Mouse (Mus musculus) R1 (cell line): Measurements from ENCODE around the gene Xpnpep3.

Experiments used
- DNase-seq: peaks from one replicate; pipeline ENCODE4 v3.0.0-alpha.2; 2018; ENCODE audit warnings: low read depth, low spot score

Gene Xpnpep3

DNA sequence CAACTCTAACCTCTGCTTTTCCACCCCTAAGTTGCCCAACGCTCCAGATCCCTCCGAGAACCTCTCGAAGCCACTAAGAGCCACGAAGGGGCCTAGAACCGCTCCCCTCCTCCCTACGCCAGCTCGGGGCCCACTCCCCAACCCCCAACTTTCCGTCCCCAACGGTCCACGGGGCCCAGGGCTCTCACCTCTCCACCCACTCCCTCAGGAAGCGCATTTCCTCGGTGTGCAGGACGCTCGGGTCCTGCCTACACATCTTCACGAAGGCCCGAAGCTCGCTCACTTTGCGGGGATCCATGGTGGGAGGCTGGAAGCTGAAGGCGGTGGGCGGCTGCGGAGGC, 671 bp upstream of the Xpnpep3 start:
- DNase-seq, result no peak

DNA sequence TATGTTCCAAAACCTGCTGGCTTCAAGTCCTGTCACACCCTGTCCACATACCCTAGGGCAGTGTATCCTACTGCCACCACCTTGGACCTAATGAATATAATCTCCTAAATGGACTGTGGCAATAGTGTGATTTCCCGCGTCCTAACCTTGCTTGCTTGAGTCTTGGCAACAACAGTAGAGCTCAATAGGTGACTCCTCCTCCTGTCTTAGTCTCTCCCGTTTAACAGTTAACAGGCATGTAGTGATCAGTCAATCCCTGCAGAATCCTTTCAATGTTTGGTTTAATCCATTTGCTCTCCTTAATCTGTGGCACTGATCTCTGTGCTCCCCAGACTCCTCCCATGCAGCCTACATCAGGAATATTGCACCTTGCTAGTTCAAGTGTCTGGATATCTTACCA, 5.1 kb downstream of the Xpnpep3 start:
- no peak for DNase-seq

DNA sequence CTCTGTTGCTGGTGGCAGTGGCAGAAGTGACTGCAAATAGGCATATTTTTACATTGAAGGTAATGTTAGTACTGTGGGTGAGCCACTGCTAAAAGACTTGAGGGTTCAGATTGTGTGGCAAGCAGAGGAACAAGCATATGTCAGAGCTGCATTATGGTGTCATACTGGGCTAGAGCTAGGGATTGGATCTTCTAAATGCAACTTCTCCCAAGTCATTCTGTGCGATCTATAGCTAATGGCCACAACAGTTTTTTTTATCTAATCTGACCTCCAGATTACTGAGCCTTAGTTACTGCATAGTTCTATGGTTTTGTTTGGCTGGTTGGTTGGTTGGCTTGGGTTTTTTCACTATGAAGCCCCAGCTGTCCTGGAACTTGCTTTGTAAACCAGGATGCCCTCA, 8.3 kb downstream of the Xpnpep3 start, which contains the start of gene Dnajb7:
Gene Dnajb7 (minus strand): TSS at position 101 of the 400 bp plus-strand sequence.
- no peak for DNase-seq

DNA sequence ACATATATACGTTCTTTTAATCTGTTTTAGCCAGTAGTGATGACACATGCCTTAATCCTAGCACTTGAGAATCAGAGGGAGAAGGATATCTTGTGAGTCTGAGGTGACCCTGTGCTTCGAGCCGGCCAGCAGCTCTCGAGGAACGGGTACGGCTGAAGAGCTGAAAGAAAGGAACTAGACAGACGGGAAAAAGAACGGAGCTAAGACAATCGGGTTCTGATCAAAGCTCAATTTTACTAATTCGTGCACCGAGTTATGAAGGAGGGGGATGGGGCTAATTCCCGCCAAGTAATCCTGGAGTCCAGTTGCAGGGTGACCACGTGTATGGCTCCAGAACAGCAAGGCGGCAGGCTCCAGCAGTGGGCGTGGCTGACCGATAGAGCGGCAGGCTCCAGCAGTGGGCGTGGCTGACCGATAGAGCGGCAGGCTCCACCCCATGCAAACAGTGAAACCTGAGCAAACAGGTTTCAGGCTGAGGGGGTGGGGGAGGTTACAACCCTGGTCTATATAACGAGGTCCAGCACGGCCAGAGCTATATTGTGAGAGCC, 16.9 kb downstream of the Xpnpep3 start:
- DNase-seq, result peak; percentile 87

DNA sequence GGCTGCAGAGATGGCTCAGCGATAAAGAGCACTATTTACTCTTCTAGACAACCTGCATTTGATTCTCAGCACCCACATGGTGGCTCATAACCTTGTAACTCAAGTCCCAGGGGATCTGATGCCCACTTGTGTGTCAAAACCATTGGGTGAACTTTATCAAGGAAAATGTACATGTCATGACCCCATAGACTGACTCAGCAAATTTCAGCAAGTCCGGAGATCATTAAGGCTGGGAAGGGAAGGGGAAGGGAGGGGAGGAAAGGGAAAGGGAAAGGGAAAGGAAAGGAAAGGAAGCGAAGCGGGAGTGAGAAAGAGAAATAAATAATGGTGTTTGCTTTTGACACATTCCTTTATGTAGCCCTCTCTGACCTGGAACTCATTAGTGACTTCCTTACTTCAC, 18.1 kb downstream of the Xpnpep3 start:
- peak; percentile 54 for DNase-seq

DNA sequence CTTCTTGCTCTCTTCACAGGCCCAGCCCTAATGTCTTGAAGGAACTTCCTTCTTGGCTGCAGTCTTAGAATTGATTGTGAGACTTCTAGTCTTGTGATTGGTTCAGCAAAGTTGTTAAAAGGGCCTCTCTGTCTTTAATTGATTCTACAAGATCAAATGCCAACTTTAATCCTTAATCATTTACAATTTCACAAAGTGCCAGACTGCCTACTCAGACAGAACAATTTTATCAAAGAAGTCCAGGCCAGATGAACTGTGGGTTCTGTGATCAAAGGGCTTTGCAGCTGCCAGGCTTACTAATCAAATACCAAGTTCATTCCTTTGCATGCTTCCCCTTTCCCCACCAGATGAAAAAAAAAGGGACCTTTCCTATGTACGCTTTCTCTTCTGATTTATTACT, 21.5 kb downstream of the Xpnpep3 start:
- DNase-seq, result no peak

DNA sequence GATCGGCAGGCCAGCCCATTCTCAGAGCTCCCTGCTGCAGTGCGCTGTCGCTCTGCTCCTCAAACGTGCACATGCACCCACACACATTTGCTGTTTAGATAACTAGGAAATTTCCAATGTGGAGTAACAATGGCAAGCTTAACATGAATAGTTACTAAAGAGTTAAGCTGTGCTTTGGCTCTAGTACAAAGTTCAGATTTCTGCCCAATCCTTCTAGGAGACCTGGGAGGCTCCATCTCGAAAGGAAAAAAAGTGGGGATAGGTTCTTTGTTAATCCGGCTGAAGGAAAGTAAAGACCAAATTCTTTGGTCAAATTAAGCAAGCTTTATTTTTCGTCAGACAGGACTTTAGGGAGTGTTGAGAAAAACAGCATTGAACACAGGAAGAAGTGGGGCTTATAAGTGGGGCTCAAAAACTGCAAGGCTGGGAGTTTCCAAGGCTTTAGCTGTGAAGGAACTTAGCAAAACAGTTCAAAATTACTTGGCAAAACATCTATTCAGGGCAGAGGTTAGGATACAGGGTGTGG, 22.3 kb downstream of the Xpnpep3 start:
- no peak for DNase-seq

DNA sequence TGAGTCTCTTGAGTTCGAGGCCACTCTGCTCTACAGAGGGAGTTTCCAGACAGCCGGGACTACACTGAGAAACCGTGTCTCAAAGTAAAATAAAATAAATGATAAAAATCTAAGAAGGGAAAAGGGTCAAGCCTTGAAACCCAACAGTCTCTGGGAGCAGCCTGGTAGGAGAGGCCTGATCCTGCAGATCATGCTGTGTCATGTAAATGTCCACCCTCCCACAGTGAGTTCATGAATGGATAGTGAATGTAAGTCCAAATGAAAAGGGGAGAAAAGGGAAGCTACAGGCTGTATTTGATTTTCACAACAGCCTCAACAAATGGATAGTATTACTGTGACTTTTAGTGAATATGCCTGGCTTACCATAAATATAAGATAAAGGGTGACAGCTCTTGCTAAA, 25.4 kb downstream of the Xpnpep3 start:
- peak; percentile 55 for DNase-seq

DNA sequence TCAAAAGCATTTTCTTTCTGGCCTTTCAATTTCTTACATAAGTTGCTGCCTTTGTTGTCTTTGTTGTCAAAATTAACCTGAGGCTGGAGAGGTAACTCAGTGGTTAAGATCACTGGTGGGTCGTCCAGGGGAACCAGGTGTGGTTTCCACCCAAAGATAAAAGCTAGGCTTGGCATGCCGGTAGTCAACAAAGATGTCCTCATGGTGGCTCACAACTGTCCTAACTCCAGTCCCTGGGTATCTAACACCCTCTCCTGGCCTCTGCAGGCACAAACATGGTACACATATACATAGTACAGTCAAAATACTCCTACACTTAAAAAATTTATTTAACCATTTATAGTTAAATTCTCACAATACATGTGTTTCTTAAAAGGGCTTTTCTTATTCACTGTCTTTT, 28.0 kb downstream of the Xpnpep3 start:
- DNase-seq, result no peak

DNA sequence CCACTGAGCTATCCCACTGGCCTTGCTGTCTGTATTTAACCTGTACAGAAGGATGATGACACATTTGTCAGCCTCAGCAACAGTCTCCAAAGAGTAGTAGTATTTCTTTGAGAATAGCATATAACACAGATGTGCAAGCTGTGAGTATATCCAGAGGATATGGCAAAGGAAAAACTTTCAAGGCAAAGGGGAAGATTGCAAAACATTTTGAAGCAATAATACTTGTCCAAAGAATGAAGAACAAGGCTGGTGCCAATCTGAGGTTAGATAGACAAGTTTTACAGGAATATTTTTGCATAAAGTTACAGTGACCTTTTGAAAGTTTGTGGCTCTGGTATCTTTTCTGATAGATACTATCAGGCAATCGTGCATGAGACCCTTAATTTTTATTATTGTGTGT, 31.3 kb downstream of the Xpnpep3 start:
- DNase-seq, result no peak

DNA sequence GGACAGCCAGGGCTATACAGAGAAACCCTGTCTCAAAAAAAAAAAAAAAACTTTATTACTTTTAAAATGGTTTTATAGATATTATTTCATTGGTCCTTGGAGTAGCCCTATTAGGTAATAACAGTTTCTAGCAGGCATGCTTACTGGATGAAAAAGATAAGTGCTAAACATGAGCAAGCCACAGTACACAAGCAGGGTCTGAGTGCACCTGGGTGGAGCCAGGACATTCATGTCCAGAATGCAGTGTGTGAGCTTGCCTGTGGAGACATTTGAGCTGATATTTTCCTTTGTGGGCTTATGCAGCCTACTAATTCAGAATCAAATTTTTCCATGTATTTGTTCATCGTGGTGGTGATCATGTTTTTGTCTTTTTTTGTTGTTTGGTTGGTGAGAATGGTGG, 38.4 kb downstream of the Xpnpep3 start:
- DNase-seq, result no peak

DNA sequence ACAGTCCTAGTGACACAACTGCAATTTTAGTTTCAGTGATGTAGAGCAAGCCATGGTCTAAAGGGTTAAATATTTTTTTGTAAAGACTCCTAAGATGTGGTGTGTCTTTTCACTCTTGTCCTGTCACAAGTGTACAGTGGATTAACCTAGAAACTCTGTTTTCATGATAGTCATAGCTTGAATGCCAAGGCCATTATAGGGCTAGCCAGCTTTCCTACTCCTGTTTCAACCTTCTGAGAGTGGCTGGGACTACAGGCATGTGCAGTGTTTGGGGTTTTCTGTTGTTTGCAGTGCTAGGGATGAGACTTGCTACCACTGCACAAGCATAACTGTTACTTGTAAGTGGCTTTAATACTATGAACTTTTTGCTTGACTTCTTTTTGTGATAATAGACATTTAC, 39.3 kb downstream of the Xpnpep3 start:
- DNase-seq, result no peak

DNA sequence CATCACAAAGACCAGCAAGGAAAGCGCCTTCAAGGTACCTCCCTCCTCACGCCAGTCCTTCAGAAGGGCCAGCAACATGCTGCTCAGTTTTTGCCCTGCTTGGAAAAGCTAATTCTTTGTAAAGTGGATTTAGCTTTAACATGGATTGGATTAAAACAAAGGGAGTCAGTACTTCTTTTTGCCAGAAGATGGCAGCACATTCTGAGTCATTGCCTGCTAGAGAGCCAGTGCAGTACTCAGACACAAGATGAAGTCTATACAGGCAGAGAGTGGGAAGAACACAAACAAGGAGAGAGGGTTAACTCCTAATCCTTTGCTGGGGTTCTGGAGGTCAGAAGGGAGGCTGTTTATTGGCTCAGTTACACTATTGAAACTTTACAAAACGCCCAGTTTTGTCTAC, 48.5 kb downstream of the Xpnpep3 start:
- peak; percentile 64 for DNase-seq

DNA sequence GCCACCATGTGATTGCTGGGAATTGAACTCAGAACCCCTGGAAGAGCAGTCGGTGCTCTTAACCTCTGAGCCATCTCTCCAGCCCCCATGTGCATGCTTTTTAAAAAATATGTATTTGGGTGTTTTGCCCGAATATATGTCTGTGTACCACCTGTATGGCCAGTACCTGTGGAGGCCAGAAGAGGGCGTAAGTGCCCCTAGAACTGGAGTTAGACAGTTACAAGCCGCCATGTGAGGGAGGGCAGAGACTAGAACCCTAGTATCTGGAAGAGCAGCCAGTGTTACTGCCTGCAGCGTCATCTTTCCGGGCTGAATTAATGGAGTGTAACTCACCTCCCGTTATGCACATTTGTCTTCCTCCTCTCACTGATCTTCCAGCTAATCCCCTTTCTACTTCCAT, 61.6 kb downstream of the Xpnpep3 start:
- peak; percentile 77 for DNase-seq

DNA sequence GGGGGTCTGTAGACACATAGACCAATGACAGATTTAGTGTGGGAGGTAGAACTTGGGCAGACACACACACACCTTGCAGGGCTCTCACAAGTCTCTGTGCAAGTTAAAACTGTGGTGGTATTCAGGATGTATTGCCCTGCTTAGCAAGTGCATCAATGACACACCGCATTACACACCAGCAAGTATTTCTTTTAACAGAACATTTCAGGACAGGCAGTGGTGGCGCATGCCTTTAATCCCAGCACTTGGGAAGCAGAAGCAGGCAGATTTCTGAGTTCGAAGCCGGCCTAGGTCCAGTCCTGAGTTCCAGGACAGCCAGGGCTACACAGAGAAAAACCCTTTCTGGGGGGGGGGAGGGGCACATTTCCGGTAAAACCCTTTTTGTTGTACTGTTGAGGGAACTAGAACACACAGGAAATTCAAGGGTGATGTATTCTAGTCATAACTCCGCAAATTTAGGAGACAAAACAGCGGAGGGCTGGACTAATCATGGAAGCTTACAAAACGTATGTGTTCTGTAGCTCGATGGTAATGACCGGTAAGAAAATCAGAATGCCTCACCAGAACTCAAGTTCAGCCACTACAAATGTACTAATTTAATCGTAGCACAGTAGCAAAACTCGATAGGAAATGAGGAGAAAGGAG, 65.2 kb downstream of the Xpnpep3 start:
- no peak for DNase-seq

DNA sequence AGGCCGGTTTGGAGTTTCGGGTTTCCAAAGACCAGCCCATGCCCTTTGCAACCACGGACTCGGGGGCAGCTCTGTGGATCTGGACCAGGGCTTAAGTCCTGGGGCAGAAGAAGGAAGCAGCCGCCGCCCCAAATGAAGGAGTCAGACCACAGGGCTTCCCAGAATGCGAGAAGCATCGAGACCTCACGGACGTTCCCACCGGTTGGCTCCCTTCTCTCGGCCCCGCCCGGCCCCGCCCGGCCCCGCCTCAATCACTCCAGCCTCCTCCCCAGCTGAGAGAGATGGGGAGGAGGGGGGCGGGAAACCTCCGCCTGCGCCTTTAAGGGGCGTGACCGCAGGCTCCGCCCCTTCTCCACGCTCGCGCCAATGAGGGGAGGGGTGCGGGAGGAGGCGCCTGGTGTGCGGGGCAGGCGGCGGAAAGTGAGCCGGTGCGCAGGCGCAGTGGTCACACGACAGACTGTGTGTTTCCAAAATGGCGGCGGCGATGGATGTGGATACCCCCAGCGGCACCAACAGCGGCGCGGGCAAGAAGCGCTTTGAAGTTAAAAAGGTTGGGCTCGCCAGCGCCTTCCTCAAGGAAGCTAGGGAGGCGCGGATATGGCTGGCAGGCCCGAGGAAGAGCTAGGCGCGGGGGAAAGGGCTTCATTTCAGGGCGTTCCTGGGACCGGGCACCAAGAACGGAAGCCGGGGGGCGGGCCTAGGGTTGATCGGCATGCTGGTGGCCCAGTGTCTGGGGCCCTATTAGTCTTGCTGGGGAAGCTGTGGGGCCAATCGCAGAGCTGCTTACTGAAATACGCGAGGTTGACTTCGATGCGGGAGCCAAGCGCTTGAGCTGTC, 66.2 kb downstream of the Xpnpep3 start, which contains the start of gene Rbx1:
Gene Rbx1 (plus strand): TSS at position 396 of the 837 bp plus-strand sequence.
- peak; percentile 98 for DNase-seq

DNA sequence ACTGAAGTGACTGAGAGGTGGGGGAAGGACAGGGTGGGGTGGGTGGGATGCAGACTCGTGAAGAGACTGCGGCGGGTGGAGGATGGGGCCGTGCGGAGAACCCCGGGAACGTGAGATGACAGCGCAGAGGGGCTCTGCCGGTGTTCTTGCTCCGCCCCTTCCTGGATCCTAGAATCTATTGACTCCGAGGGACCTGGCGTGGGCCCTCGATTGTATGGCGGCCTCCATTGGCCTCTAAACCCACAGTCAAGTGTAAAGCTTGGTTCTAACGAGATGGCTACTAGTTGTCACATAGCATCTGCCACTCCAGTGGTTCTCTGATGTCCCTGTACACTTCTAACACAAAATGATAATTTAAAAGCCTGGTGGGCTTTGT, 66.8 kb downstream of the Xpnpep3 start:
- DNase-seq, result no peak

DNA sequence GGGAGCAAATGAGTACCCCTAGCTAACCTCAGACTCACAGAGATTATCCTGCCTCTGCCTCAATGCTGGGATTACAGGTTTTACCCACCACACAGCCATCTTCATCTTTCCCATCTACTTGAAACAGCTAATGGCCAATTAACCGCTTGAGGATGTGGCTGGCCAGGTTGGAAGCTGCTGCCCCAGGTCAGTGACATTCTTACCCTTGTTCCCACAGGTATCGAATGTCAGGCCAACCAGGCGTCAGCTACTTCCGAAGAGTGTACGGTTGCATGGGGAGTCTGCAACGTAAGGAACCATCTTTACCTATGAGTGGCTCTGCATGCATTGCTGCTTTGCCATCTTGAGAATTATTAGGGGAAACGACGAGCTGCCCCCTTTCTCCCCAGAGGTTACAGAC, 70.8 kb downstream of the Xpnpep3 start:
- DNase-seq, result peak; percentile 65

DNA sequence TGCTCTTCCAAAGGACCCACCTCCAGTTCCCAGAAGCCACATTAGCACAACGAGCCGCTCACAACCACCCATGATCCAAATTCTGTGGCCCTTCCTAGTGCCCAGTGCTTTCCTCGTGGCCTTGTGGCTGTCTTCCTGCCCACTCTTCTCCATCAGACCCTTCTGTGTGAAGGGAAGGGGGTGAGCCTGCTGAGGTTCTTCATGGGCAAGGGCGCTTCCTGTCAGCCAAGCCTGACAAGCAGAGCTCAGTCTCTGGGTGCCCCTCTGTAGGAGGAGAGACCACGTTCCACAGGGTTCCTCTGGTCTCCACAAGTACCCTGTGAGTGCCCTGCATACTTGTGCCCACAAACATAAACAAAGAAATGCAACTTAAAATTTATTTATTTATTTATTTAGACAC, 72.3 kb downstream of the Xpnpep3 start:
- DNase-seq, result no peak

DNA sequence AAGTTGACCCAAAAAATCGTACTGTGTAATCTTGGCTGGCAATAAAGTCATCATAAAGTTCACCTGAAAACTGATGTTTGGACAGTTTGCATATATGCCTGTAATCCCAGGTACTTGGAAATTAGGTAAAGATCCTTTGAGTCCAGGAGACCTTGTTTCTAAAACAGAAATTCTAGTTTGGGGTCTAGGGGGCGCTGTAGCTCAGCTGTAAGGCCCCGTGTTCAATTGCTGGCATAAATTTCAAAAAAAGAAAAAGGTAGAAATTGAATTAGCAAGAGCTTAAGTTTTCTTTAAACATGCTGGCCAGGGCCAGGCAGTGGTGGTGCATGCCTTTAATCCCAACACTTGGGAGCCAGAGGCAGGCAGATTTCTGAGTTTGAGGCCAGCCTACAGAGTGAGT, 75.7 kb downstream of the Xpnpep3 start:
- peak; percentile 56 for DNase-seq

DNA sequence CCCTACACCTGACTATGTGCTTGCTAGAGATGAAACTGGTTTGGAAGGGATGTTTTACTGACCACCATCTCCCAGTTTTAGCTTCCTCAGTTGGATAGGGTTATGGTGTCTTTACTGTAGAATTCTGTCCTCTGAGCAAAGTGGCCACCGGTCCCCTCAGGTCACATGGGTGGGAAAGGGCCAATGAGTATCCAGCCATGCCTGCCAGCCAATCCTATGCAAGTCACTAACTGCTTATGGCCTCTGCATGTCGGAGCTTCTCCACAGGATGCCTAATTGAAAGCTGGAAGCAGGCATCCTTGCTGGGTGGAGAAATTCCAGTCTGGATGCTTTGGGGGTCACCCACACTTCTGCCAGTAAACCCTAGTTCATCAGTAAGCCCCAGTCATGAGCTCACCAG, 76.7 kb downstream of the Xpnpep3 start:
- peak; percentile 88 for DNase-seq

DNA sequence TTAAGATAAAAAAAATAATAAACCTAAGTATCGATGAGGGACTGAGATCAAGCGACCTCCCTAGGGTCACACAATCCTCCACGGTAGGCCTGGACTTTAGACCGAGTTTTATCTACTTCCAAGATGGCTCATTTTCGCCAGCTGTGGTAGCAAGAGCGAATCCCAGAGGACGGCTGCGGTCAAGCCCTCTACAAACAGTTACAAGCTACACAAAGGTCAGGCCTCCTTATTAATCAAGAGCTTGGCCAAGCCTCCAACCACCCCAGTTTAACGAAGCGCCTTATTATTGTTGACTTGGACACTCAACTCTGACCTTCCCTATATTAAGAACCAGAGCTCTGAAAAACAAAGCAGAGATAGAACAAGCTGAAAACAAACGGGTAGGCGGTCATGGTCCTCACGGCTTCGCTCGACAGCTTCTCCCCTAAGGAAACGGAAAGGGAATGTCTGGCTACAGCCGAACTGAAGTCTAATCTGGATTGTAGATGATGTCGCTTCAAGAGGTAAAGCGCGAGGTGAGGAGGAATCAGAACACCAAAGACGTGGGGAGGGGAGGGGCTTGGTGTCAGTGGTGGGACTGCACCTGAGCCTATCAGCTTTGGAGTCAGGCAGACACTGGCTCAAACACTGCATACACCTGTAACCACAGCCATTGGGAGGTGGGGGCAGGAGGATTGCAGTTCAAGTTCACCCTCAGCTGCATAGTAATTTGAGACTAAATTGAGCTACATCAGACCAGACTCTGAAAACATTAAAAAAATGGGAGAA, 79.7 kb downstream of the Xpnpep3 start:
- peak; percentile 61 for DNase-seq
